Comparison of ENCODE assay signal across 8 mouse cellular contexts in genomic region chr8:104436038-104436437, GRCm38 (mm10). TPM values are rescaled to one million over a fixed set of nuclear protein-coding genes. Genes with fewer than 3 reads are reported as not detected.
DNase-seq lines count a peak whose midpoint lies in the region; ATAC-seq and TF ChIP-seq lines count a peak whose summit lies in the region.

No protein-coding gene starts in this region.

- peak overlapping the region; percentile 78 to 84 for H3K27ac ChIP-seq in heart, embryonic 14.5 days (replicated peaks in 1 of 2; ENCODE audit: control insufficient read depth in 1 of 2, insufficient read depth in 1 of 2, low read depth in 2 of 2, low read length in 2 of 2)

- H3K27me3 ChIP-seq in heart, embryonic 14.5 days (ENCODE audit: control insufficient read depth, insufficient read depth, low read length) = no peaks in the 10 kb centered on the region

- H3K4me3 ChIP-seq in heart, embryonic 14.5 days (ENCODE audit: control insufficient read depth in 1 of 2, insufficient read depth in 1 of 2, low read depth in 1 of 2, low read length in 2 of 2) = no peak overlapping the region
- H3K4me3 ChIP-seq in lung, adult 2 months (replicated peaks; ENCODE audit: extremely low read depth, low read depth, low read length) = peak overlapping the region; percentile 13

- 7% methylated on average over 12 of the region's 12 CpGs for WGBS in heart, embryonic 14.5 days
- 6% methylated on average over 12 of the region's 12 CpGs for WGBS in lung, adult 2 months

- peak overlapping the region; percentile 28 for H3K4me2 ChIP-seq in heart, embryonic 14.5 days (ENCODE audit: low read length)

- H3K36me3 ChIP-seq in heart, embryonic 14.5 days (ENCODE audit: control insufficient read depth, insufficient read depth, low read length) = peaks cover 96% of the 10 kb centered on the region

- DNase-seq in 3T3-L1 (ENCODE audit: low read depth, low spot score) = peak; percentile 95
- peak; percentile 99 for DNase-seq in adrenal gland, adult 8-10 months
- DNase-seq in kidney, postnatal 14 days = peak; percentile 96
- DNase-seq in lung, adult 2 months = peak; percentile 99
- DNase-seq in testis, postnatal 14 days (ENCODE audit: low spot score) = peak; percentile 84

- peaks cover 10 to 31% of the 10 kb centered on the region in 2 experiments for H3K4me1 ChIP-seq in heart, embryonic 14.5 days (ENCODE audit: control insufficient read depth in 2 of 2, insufficient read depth in 2 of 2, low read length in 2 of 2)
- peaks cover 13% of the 10 kb centered on the region for H3K4me1 ChIP-seq in lung, adult 2 months (ENCODE audit: control insufficient read depth, insufficient read depth, low read length)

- no peak for TF ChIP-seq POLR2A in lung, adult 2 months (IDR thresholded peaks at IDR 0.05; ENCODE audit: borderline replicate concordance, extremely low read depth, low read depth, low read length)

- no peaks in the 10 kb centered on the region for H3K9me3 ChIP-seq in heart, embryonic 14.5 days (ENCODE audit: control insufficient read depth, low read length)

- peak; percentile 97 for ATAC-seq in erythroid progenitor cell, adult 5-6 weeks (replicated peaks; ENCODE audit: low FRiP score, poor library complexity, severe bottlenecking)
- peak; percentile 93 for ATAC-seq in heart, embryonic 14.5 days (ENCODE audit: insufficient number of reproducible peaks, insufficient read depth, low FRiP score, low read depth)
- ATAC-seq in neutrophil, adult 5-6 weeks (ENCODE audit: extremely low read depth, insufficient number of reproducible peaks, low FRiP score, poor library complexity, severe bottlenecking) = peak; percentile 88

- H3K9ac ChIP-seq in heart, embryonic 14.5 days (ENCODE audit: low read length) = peak overlapping the region; percentile 52; the same call in 1 of the 2 replicates

- no peak for TF ChIP-seq CTCF in lung, adult 2 months (IDR thresholded peaks at IDR 0.05; ENCODE audit: insufficient read depth, low read length)

RNA-seq across cellular contexts. Expression of gene Dync1li2, which starts 6.8 kb away (rescaled TPM):
- total RNA-seq in adrenal gland, adult 8-10 months (2022) = 100 to 1,000 TPM; 115 to 200 (median 123) TPM
- 24.1 and 34.4 TPM in 2 replicates for total RNA-seq in erythroid progenitor cell, adult 5-6 weeks (2015; ENCODE audit: low replicate concordance)
- 62.9 and 69.6 TPM in 2 replicates for total RNA-seq in erythroid progenitor cell, adult 5-6 weeks (2017; ENCODE audit: low replicate concordance)
- 55.0 and 57.0 TPM in 2 replicates for polyA plus RNA-seq in heart, embryonic 14.5 days (2014; fragmentation: Nextera tagmentation; extraction: Ambion mirVana)
- polyA plus RNA-seq in lung, adult 2 months (2012; rRNA removed) = 20.2 and 32.1 TPM in 2 replicates
- total RNA-seq in neutrophil, adult 5-6 weeks (2017) = 69.2 TPM in 2 replicates

RNA-seq across cellular contexts. Expression of gene Cmtm4, which starts 40.4 kb away (rescaled TPM):
- total RNA-seq in adrenal gland, adult 8-10 months (2022) = 10 to 100 TPM; 41.3 to 57.6 (median 54.9) TPM
- total RNA-seq in erythroid progenitor cell, adult 5-6 weeks (2015; ENCODE audit: low replicate concordance) = 0.36 TPM in 1 of 2 replicates, not detected in the other
- under 0.01 and 1.0 TPM in 2 replicates for total RNA-seq in erythroid progenitor cell, adult 5-6 weeks (2017; ENCODE audit: low replicate concordance)
- 2.1 and 2.4 TPM in 2 replicates for polyA plus RNA-seq in heart, embryonic 14.5 days (2014; fragmentation: Nextera tagmentation; extraction: Ambion mirVana)
- 14.9 and 22.4 TPM in 2 replicates for polyA plus RNA-seq in lung, adult 2 months (2012; rRNA removed)
- total RNA-seq in neutrophil, adult 5-6 weeks (2017) = 0.49 and 0.81 TPM in 2 replicates

Comparison
In these comparisons a context has a peak if more than half of its experiments do, and no peak if none do; other contexts are left out.
1. RNA of gene Cmtm4, which starts 40.4 kb away (total RNA-seq): 41.3 to 57.6 TPM in adrenal gland, adult 8-10 months; 0.49 to 0.81 TPM in neutrophil, adult 5-6 weeks and under 0.01 to 1.0 TPM in erythroid progenitor cell, adult 5-6 weeks; every median in the first group is over 10 times any median in the second.
2. Peak in every context shown above with its lines, with median percentiles within 50 percentile points of each other: DNase-seq and ATAC-seq.